Mouse (Mus musculus): ENCODE data around the gene Ppp1r35.

DNA sequence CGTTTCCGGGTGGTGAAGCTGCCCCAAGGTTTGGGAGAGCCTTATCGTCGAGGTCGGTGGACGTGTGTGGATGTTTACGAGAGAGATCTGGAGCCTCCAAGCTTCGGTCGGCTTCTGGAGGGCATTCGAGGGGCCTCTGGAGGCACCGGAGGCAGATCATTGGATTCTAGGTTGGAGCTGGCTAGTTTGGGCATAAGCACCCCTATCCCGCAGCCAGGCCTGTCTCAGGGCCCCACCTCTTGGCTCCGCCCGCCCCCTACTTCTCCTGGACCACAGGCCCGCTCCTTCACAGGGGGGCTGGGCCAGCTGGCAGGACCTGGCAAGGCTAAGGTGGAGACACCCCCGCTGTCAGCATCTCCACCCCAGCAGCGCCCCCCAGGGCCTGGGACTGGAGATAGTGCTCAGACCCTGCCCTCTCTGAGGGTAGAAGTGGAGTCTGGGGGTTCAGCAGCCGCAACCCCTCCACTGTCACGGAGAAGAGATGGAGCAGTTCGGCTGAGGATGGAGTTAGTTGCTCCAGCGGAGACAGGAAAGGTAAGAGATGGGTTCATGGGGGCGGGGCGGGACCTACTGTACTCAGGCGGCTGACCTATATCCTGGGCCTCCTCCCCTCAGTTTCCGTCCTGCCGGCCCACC lies 31.2 kb upstream of the Ppp1r35 start:
- peak; percentile 40 for TF ChIP-seq CTCF (IDR thresholded peaks at IDR 0.05; ENCODE audit: low read depth)
- no peak for TF ChIP-seq EP300 (optimal IDR thresholded peaks at IDR 0.05)
